Mouse (Mus musculus) CH12.LX (cell line): ENCODE data around the gene Emc10. TPM values are rescaled to one million over a fixed set of nuclear protein-coding genes. Genes with fewer than 3 reads are reported as not detected.

Source experiments
- DNase-seq: peaks from one replicate; pipeline ENCODE4 v3.0.0-alpha.2; 2013; ENCODE audit errors: extremely low read depth
- H3K27ac ChIP-seq: 2 replicates; pipeline ENCODE4 v1.5.1; 2012; ENCODE audit warnings: low read depth, mild to moderate bottlenecking, control low read depth, moderate library complexity; ENCODE audit not compliant: insufficient read depth
- H3K27me3 ChIP-seq: replicated peaks from 2 replicates; pipeline ENCODE3; 2012; ENCODE audit warnings: inconsistent platforms
- H3K36me3 ChIP-seq, 2 experiments: replicated peaks in 1 of 2; 2 replicates each; pipeline versions ENCODE3 to v1.6.1; 2012; ENCODE audit warnings: inconsistent platforms in 1 of 2, low read length in 1 of 2, mild to moderate bottlenecking in 1 of 2, mixed read lengths in 1 of 2, moderate library complexity in 1 of 2; ENCODE audit not compliant: control insufficient read depth in 1 of 2, insufficient read depth in 1 of 2
- H3K4me1 ChIP-seq, 2 experiments: 2 replicates each; pipeline ENCODE4 v1.6.1; 2012; ENCODE audit warnings: inconsistent platforms in 1 of 2, moderate library complexity in 1 of 2; ENCODE audit not compliant: insufficient read depth in 2 of 2, control insufficient read depth in 1 of 2
- H3K4me2 ChIP-seq: 2 replicates; pipeline ENCODE4 v1.6.1; 2012; ENCODE audit warnings: low read depth, mild to moderate bottlenecking, control low read depth; ENCODE audit not compliant: poor library complexity, insufficient read depth, severe bottlenecking
- H3K4me3 ChIP-seq, 3 experiments: fragments of 150-350 bp in 1 of 3; sonication (generic) in 1 of 3; replicated peaks in 1 of 3; 2 replicates each; pipeline versions ENCODE3 to v1.5.1; 2011 to 2012; ENCODE audit warnings: low read depth in 2 of 3, low read length in 2 of 3, mild to moderate bottlenecking in 2 of 3, moderate library complexity in 2 of 3, control low read depth in 1 of 3, improper control_type of control experiment in 1 of 3, inconsistent platforms in 1 of 3, mixed read lengths in 1 of 3; ENCODE audit not compliant: poor library complexity in 1 of 3
- H3K79me2 ChIP-seq: replicated peaks from 2 replicates; pipeline ENCODE4 v1.6.1; 2012; ENCODE audit warnings: mild to moderate bottlenecking, moderate library complexity; ENCODE audit not compliant: control insufficient read depth, poor library complexity, insufficient read depth, severe bottlenecking; ENCODE audit errors: extremely low read depth
- H3K9ac ChIP-seq: 2 replicates; pipeline ENCODE4 v1.6.1; 2012; ENCODE audit warnings: low read depth, mild to moderate bottlenecking, control low read depth, moderate library complexity; ENCODE audit not compliant: insufficient read depth
- H3K9me3 ChIP-seq: replicated peaks from 2 replicates; pipeline ENCODE3; 2012; ENCODE audit warnings: low read length, inconsistent platforms, mixed read lengths
- CHD1 ChIP-seq: IDR thresholded peaks from 2 replicates; pipeline ENCODE4 v1.6.1; 2012; ENCODE audit warnings: low read depth, low read length, improper control_type of control experiment, inconsistent platforms
- CHD2 ChIP-seq: IDR thresholded peaks from 2 replicates; pipeline ENCODE4 v1.6.1; 2011; ENCODE audit warnings: low read length, improper control_type of control experiment
- E2F4 ChIP-seq: IDR thresholded peaks from 2 replicates; pipeline ENCODE4 v1.6.1; 2011; ENCODE audit warnings: low read depth, low read length, improper control_type of control experiment; ENCODE audit not compliant: insufficient replicate concordance
- ELF1 ChIP-seq: IDR thresholded peaks from 2 replicates; pipeline ENCODE4 v1.6.1; 2014; ENCODE audit warnings: low read depth, mild to moderate bottlenecking, inconsistent platforms, low read length, improper control_type of control experiment
- IRF4 ChIP-seq: IDR thresholded peaks from 2 replicates; pipeline ENCODE4 v1.6.1; 2014; ENCODE audit warnings: low read depth, mild to moderate bottlenecking, inconsistent platforms, low read length, improper control_type of control experiment
- JUND ChIP-seq: conservative IDR thresholded peaks from 2 replicates; pipeline ENCODE4 v1.6.1; 2011; ENCODE audit warnings: low read depth, low read length, improper control_type of control experiment
- MAFK ChIP-seq: IDR thresholded peaks from 2 replicates; pipeline ENCODE4 v1.6.1; 2011; ENCODE audit warnings: low read length, improper control_type of control experiment; ENCODE audit not compliant: insufficient replicate concordance
- MAZ ChIP-seq: IDR thresholded peaks from 2 replicates; pipeline ENCODE4 v1.6.1; 2012; ENCODE audit warnings: low read depth, mild to moderate bottlenecking, inconsistent platforms, low read length, improper control_type of control experiment, moderate library complexity
- MYC ChIP-seq: IDR thresholded peaks from 2 replicates; pipeline ENCODE4 v1.6.1; 2011; ENCODE audit warnings: low read depth, mild to moderate bottlenecking, improper control_type of control experiment, low read length
- NELFE ChIP-seq: IDR thresholded peaks from 2 replicates; pipeline ENCODE4 v1.6.1; 2011; ENCODE audit warnings: low read depth, low read length, improper control_type of control experiment
- NRF1 ChIP-seq: IDR thresholded peaks from 2 replicates; pipeline ENCODE4 v1.6.1; 2014; ENCODE audit warnings: low read depth, mild to moderate bottlenecking, inconsistent platforms, low read length, improper control_type of control experiment, moderate library complexity
- PAX5 ChIP-seq: IDR thresholded peaks from 2 replicates; pipeline ENCODE4 v1.6.1; 2012; ENCODE audit warnings: low read length, inconsistent platforms, mixed read lengths
- POLR2AphosphoS2 ChIP-seq: IDR thresholded peaks from 2 replicates; pipeline ENCODE4 v1.6.1; 2011; ENCODE audit warnings: low read depth, low read length, improper control_type of control experiment
- RCOR1 ChIP-seq: conservative IDR thresholded peaks from 2 replicates; pipeline ENCODE4 v1.6.1; 2012; ENCODE audit warnings: low read depth, mild to moderate bottlenecking, inconsistent platforms, low read length, improper control_type of control experiment
- SIN3A ChIP-seq: IDR thresholded peaks from 2 replicates; pipeline ENCODE4 v1.6.1; 2012; ENCODE audit warnings: low read length, improper control_type of control experiment, inconsistent platforms
- SMC3 ChIP-seq: IDR thresholded peaks from 2 replicates; pipeline ENCODE4 v1.6.1; 2011; ENCODE audit warnings: low read depth, low read length, improper control_type of control experiment
- USF1 ChIP-seq: IDR thresholded peaks from 2 replicates; pipeline ENCODE4 v1.6.1; 2014; ENCODE audit warnings: low read depth, mild to moderate bottlenecking, inconsistent platforms, low read length, improper control_type of control experiment
- ZC3H11A ChIP-seq: IDR thresholded peaks from 2 replicates; pipeline ENCODE4 v1.6.1; 2012; ENCODE audit warnings: low read depth, mild to moderate bottlenecking, inconsistent platforms, low read length, improper control_type of control experiment
- ZMIZ1 ChIP-seq: IDR thresholded peaks from 2 replicates; pipeline ENCODE4 v1.6.1; 2012; ENCODE audit warnings: low read depth, mild to moderate bottlenecking, inconsistent platforms, low read length, improper control_type of control experiment
- dilution Hi-C: fragments of 300-500 bp; cut with MboI; formaldehyde crosslinking; loops from 2 replicates; pipeline ENCODE4 v1.14.3; 2020; ENCODE audit warnings: low sequenced_read_pairs; ENCODE audit not compliant: extremely low pct_unique_long_range_greater_than_20kb, extremely low pct_ligation_motif_present
- in situ Hi-C: fragments of 300-500 bp; cut with MboI; formaldehyde crosslinking; loops from 3 replicates; pipeline ENCODE4 v1.14.3; 2019; ENCODE audit warnings: low sequenced_read_pairs, low pct_ligation_motif_present, low pct_unique_long_range_greater_than_20kb, mixed read lengths
- polyA plus RNA-seq: library from polyadenylated mRNA; unstranded; fragments of >175 nt; gene quantifications from 2 replicates; pipeline ENCODE4 v1.2.1, GENCODE M21; 2012; ENCODE audit warnings: low read depth; ENCODE audit not compliant: insufficient read length
- total RNA-seq, 2 experiments: library from RNA; depleted of rRNA; stranded (reverse); fragments of 300-350 nt in 1 of 2; fragments of >200 nt in 1 of 2; gene quantifications; 2 replicates each; pipeline ENCODE4 v1.2.3; 2012 to 2014

The Emc10 gene
- total and polyA plus RNA-seq, 3 experiments, result 14.4 to 49.1 (median 32.4) TPM

- no peaks in the 10 kb centered on the region for H3K9me3 ChIP-seq
- no peak overlapping the region for H3K4me2 ChIP-seq
- DNase-seq, result no peak
- TF ChIP-seq NELFE (no peak), SIN3A (no peak), USF1 (no peak), ZMIZ1 (no peak), POLR2AphosphoS2 (no peak)
- H3K27ac ChIP-seq, result no peak overlapping the region
- no peak overlapping the region for H3K9ac ChIP-seq
- dilution Hi-C loops (no loop called here), in situ Hi-C loops (no loop called here)
- no peaks in the 10 kb centered on the region for H3K36me3 ChIP-seq
- no peak overlapping the region for H3K4me3 ChIP-seq
- no peaks in the 10 kb centered on the region for H3K79me2 ChIP-seq
- no peaks in the 10 kb centered on the region for H3K4me1 ChIP-seq
- peaks cover 95% of the 10 kb centered on the region for H3K27me3 ChIP-seq
Observed at GRCm38 (mm10) chr7:44444886-44445527, 51.3 kb downstream of the Emc10 start.

- H3K36me3 ChIP-seq, result no peaks in the 10 kb centered on the region
- no peak overlapping the region for H3K4me2 ChIP-seq
- no peak overlapping the region for H3K27ac ChIP-seq
- DNase-seq, result no peak
- dilution Hi-C loops (no loop called here), in situ Hi-C loops (no loop called here)
- no peaks in the 10 kb centered on the region for H3K4me1 ChIP-seq
- TF ChIP-seq CHD2, result no peak
- no peak for TF ChIP-seq MAZ
- TF ChIP-seq IRF4, result no peak
- no peak for TF ChIP-seq SMC3
- no peak for TF ChIP-seq NELFE
- TF ChIP-seq ZC3H11A, result no peak
- TF ChIP-seq CHD1, result no peak
- TF ChIP-seq ZMIZ1, result no peak
- no peak for TF ChIP-seq SIN3A
- no peak for TF ChIP-seq POLR2AphosphoS2
- no peak for TF ChIP-seq MYC
- no peak for TF ChIP-seq E2F4
- no peak for TF ChIP-seq JUND
- TF ChIP-seq MAFK, result no peak
- no peak for TF ChIP-seq ELF1
- no peak for TF ChIP-seq USF1
- no peak for TF ChIP-seq NRF1
- TF ChIP-seq PAX5, result no peak
- TF ChIP-seq RCOR1, result no peak
- no peaks in the 10 kb centered on the region for H3K9me3 ChIP-seq
- H3K4me3 ChIP-seq, result no peak overlapping the region
- H3K9ac ChIP-seq, result no peak overlapping the region
- H3K79me2 ChIP-seq, result no peaks in the 10 kb centered on the region
- H3K27me3 ChIP-seq, result peaks cover 92% of the 10 kb centered on the region
Observed at GRCm38 (mm10) chr7:44443268-44444173, 52.8 kb downstream of the Emc10 start.
